Mouse (Mus musculus) yolk sac, embryonic 10.5 days (tissue): ENCODE data around the gene Rnf130.

Experiments
- DNase-seq: peaks from one replicate; pipeline ENCODE4 v3.0.0-alpha.2; 2017; ENCODE audit warnings: low spot score

Rnf130 gene

GRCm38 (mm10) chr11:50138206-50138822, 113.2 kb downstream of the Rnf130 start:
- peak; percentile 34 for DNase-seq

GRCm38 (mm10) chr11:50139571-50139970, 114.4 kb downstream of the Rnf130 start:
- DNase-seq, result peak; percentile 80

- DNase-seq, result no peak
Observed at GRCm38 (mm10) chr11:50145529-50145928, 120.4 kb downstream of the Rnf130 start.

- DNase-seq, result no peak
Observed at GRCm38 (mm10) chr11:50146121-50146520, 121.0 kb downstream of the Rnf130 start.

- no peak for DNase-seq
Observed at GRCm38 (mm10) chr11:50147267-50147957, 122.3 kb downstream of the Rnf130 start.

- DNase-seq, result no peak
Observed at GRCm38 (mm10) chr11:50147958-50148476, 122.9 kb downstream of the Rnf130 start.

GRCm38 (mm10) chr11:50149200-50149599, 124.1 kb downstream of the Rnf130 start:
- no peak for DNase-seq

GRCm38 (mm10) chr11:50149603-50150150, 124.5 kb downstream of the Rnf130 start:
- DNase-seq, result no peak

- DNase-seq, result no peak
Observed at GRCm38 (mm10) chr11:50151374-50151773, 126.2 kb downstream of the Rnf130 start.

- no peak for DNase-seq
Observed at GRCm38 (mm10) chr11:50154166-50154565, 129.0 kb downstream of the Rnf130 start.
